Mouse (Mus musculus): Measurements from ENCODE around the gene Rbfox1.

Gene Rbfox1

GRCm38 (mm10) chr16:6349381-6349780 is 464.2 kb downstream of the Rbfox1 start:
- no peak for DNase-seq (ENCODE audit: low spot score)

DNA sequence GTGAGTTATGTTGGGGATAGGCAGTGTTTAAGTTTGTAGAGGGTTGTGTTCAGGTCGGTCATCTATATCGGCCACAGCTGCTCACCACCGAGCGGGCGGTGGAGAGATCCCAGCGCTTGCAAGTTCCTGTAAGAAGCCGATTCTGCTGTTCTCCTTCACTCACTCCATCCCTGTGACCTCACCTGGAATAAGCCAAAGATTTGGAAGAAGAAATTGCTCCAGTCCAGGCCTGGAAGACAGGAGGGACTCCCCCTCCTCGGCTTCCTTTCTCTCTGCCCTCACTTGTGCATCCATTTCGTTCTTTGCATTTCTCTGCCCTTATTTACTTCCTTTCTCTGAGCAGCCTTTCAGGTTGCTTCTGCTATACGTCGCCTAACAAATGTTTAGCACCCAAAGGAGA is 465.1 kb downstream of the Rbfox1 start:
- no peak for DNase-seq (ENCODE audit: low spot score)

- no peak for DNase-seq (ENCODE audit: low spot score)
Measured at GRCm38 (mm10) chr16:6353191-6353590, 468.0 kb downstream of the Rbfox1 start.

- DNase-seq (ENCODE audit: low spot score), result no peak
Measured at GRCm38 (mm10) chr16:6356931-6357330, 471.8 kb downstream of the Rbfox1 start.

GRCm38 (mm10) chr16:6365793-6366192 is 480.6 kb downstream of the Rbfox1 start:
- DNase-seq (ENCODE audit: low spot score), result no peak

DNA sequence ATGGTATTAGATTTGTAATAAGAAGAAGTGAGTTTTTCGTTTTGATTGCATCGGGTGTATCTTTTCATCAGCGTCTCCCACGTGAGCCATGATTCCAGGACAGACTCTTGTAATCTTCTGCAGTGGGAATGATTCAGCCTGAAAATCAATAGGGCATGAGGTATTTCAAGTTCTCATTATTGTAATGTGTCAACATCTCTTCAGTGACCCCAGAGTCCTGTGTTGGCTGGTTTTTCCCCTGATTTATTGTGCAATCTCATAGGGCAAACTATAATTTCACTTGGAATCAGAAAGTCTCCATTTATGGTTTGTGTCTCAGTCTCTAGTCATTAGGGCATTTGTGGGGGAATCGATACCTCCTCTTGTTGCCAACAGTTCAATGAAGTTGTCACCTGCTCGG is 481.5 kb downstream of the Rbfox1 start:
- no peak for DNase-seq (ENCODE audit: low spot score)

- no peak for DNase-seq (ENCODE audit: low spot score)
Measured at GRCm38 (mm10) chr16:6380924-6381323, 495.8 kb downstream of the Rbfox1 start.

- DNase-seq (ENCODE audit: low spot score), result no peak
Measured at GRCm38 (mm10) chr16:6381572-6381971, 496.4 kb downstream of the Rbfox1 start.

GRCm38 (mm10) chr16:6382712-6383111 is 497.6 kb downstream of the Rbfox1 start:
- DNase-seq (ENCODE audit: low spot score), result no peak

GRCm38 (mm10) chr16:6390278-6390930 is 505.2 kb downstream of the Rbfox1 start:
- no peak for DNase-seq (ENCODE audit: low spot score)

- no peak for DNase-seq (ENCODE audit: low spot score)
Measured at GRCm38 (mm10) chr16:6396676-6397409, 511.7 kb downstream of the Rbfox1 start.

DNA sequence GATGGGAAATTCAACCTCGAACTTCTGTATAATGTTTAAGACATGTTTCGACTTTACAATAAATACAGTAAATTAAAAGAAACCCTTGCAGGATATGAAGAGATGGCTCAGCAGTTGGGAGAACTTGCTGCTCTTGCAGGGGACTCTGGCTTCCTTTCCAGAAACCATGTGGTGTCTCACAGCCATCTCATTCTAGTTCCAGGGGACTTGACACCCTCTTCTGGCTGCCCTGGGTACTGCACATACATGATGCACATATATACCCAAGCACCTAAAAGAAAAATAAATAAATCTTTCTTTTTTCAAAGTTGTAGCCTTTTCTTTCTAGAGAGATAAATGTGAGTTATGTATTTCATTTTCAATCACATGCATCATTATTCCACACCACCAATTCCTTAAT is 512.5 kb downstream of the Rbfox1 start:
- no peak for DNase-seq (ENCODE audit: low spot score)

GRCm38 (mm10) chr16:6402816-6403215 is 517.7 kb downstream of the Rbfox1 start:
- no peak for DNase-seq (ENCODE audit: low spot score)

GRCm38 (mm10) chr16:6414846-6415245 is 529.7 kb downstream of the Rbfox1 start:
- DNase-seq (ENCODE audit: low spot score), result no peak

DNA sequence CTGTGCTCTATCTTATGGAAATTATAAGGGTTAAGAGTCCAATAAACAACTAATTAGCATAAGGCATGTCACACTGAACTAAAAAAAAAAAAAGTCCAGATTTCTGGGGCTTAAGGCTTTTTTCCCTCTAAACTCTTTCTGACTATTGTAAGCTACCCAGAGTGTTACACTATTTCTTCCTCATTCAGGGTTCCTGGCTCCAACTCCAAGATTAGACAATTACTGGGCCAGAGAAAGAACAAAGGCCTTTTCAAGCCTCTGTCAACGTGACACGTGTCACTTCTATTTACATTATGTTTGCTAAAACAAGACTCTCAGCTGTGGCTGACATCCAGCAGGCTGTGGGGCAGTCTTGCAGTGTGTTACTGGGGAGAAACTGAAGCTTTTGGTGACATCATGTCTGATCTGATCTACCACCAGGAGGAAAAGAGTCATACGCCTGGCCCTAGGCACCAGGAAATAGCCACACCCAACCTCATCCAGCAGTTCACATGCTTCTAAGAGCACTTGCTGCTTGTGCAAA is 536.5 kb downstream of the Rbfox1 start:
- DNase-seq (ENCODE audit: low spot score), result no peak

GRCm38 (mm10) chr16:6423878-6424409 is 538.8 kb downstream of the Rbfox1 start:
- DNase-seq (ENCODE audit: low spot score), result no peak

DNA sequence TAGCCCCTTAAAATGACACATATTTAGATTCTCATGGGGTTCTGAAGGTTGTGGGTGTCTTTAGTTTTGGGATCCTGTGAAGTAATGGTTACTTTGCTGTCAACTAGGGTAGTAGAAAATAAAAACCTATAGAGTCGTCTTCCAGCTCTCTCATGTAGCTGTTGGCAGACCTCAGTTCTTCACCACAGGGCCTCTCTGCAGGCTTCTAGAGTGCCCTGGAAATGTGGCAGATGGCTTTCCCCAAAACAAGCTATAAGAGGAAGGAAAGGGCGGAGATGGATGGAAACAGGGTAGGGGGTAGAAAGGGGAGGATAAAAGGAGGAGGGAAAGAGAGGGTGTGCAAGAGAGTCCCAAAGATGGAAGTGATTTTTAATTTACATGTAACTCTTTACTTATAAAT is 539.6 kb downstream of the Rbfox1 start:
- no peak for DNase-seq (ENCODE audit: low spot score)

GRCm38 (mm10) chr16:6427292-6428281 is 542.4 kb downstream of the Rbfox1 start:
- DNase-seq (ENCODE audit: low spot score), result no peak

DNA sequence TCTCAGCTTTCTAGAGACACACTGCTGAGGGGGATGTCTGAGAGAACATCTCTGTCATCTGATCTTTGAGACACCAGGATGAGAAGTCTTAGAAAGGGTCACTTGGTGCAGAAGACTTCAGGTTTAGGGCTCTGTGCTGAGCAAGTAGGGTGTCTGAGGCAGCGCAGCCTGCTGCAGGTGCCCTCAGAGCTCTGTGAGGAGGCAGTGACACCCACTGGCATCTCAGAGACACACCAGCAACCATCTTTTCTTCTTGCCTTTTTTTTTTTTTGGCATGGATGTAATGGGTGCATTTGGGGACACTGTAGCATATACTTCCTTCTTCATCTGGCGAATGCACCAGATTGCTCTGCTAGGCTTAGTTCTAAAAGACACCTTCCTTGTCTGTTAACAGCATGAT is 545.8 kb downstream of the Rbfox1 start:
- no peak for DNase-seq (ENCODE audit: low spot score)

DNA sequence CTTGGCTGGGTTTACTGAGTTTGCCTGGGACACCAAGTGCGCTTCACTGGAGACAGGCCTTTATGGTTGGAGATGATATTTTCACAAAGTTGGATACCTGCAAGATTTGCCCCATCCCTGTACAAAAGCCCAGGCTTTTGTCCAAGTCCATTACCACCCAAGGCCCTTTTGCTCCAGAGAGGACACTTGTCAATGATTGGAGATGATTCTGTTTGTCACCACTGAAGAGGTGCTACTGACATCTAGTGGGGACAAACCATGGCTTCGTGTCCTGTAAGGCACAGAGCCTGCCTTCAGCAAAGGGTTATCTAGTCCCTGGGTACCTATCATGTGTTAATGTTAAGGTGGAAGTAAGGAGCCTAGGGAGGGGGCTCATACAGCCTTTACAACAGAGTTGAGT is 551.3 kb downstream of the Rbfox1 start:
- DNase-seq (ENCODE audit: low spot score), result no peak

- DNase-seq (ENCODE audit: low spot score), result no peak
Measured at GRCm38 (mm10) chr16:6448250-6448649, 563.1 kb downstream of the Rbfox1 start.

DNA sequence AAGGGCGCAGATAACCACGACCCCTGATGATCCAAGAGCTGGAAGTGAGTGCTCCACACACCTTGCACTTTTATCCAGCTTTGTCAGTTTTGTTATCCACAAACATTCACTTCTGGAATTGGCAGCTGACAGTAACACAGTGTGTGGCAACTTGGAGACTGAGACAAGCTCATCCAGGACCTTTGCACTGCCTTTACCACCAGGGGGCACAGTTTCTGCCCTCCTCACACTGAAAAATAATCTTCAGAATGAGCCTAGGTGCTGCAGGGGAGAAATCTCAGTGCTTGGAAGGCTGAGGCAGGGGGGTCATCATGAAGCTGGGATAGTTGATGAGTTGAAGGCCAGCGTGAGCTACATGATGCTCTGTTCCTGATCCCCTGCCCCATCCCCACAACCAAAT is 570.2 kb downstream of the Rbfox1 start:
- no peak for DNase-seq (ENCODE audit: low spot score)

All from ovary, postnatal 10 days (tissue).